Mouse (Mus musculus) C2C12 (cell line): ENCODE results near the gene Ugt1a5.

Source experiments
- CTCF ChIP-seq: IDR thresholded peaks from one replicate; pipeline ENCODE4 v1.5.1; 2011; ENCODE audit not compliant: control insufficient read depth, insufficient read depth, insufficient read length
- MAX ChIP-seq: IDR thresholded peaks from one replicate; pipeline ENCODE4 v1.6.1; 2011; ENCODE audit warnings: mild to moderate bottlenecking, control low read depth
- MYOG ChIP-seq: IDR thresholded peaks from one replicate; pipeline ENCODE4 v1.6.1; 2011; ENCODE audit not compliant: control insufficient read depth, insufficient read length; ENCODE audit errors: extremely low read depth
- USF1 ChIP-seq: IDR thresholded peaks from one replicate; pipeline ENCODE4 v1.6.1; 2011; ENCODE audit warnings: low read depth, mild to moderate bottlenecking, control low read depth, moderate library complexity

GRCm38 (mm10) chr1:88249596-88249995 is 83.8 kb downstream of the Ugt1a5 start:
- TF ChIP-seq MAX: no peak
- TF ChIP-seq CTCF: no peak
- no peak for TF ChIP-seq MYOG
- no peak for TF ChIP-seq USF1
